Mouse (Mus musculus): ENCODE measurements around the gene Lkaaear1. TPM values are rescaled to one million over a fixed set of nuclear protein-coding genes. Genes with fewer than 3 reads are reported as not detected.

Gene Lkaaear1
- not detected in 2 replicates for polyA plus RNA-seq (2015; fragmentation: Nextera tagmentation; extraction: Ambion mirVana)

DNA sequence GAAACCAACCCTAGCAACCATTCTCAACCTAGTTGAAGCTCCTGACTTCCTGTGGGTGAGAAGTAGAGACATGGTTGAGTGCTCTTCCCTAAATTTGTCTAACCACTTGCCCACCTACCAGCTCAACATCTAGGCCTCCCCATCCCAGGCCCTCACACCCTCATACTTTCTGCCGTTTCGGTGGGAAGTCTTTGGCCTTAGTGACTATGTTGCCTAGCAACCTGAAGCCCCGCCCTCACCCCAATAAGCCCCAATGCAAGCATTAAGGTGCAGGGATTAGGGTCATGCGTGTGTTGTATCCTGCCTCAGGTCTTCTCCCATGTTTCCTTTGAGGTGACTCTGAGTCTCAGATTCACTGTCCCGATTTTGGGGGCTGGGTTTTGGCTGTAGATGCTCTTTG lies at the start of gene Lkaaear1:
Gene Lkaaear1, minus strand, starts transcription at position 202 of the 400 bp plus-strand sequence.

DNA sequence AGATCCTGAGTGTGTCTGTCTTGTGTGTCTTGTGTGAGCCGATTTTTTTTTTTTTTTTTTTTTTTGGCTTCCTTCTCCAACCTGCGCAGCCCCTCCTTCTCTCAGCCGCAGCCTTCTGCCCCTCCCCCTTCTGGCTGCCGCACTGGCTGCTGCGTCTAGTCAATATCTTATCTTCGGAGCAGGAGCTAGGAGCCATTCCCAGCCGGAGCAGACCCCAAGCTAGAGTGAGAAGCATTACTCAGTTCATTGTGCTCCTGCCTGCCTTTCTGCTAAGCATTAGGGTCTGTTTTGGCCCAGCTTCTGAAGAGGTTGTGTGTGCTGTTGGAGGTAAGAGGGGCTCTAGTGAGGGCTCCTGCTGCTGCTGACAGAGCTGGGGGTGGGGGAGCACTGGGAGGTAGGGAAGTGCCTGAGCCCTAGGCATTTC lies 16.7 kb upstream of the Lkaaear1 start, which contains the start of gene Oprl1:
Gene Oprl1, plus strand, starts transcription at position 114 of the 424 bp plus-strand sequence.

DNA sequence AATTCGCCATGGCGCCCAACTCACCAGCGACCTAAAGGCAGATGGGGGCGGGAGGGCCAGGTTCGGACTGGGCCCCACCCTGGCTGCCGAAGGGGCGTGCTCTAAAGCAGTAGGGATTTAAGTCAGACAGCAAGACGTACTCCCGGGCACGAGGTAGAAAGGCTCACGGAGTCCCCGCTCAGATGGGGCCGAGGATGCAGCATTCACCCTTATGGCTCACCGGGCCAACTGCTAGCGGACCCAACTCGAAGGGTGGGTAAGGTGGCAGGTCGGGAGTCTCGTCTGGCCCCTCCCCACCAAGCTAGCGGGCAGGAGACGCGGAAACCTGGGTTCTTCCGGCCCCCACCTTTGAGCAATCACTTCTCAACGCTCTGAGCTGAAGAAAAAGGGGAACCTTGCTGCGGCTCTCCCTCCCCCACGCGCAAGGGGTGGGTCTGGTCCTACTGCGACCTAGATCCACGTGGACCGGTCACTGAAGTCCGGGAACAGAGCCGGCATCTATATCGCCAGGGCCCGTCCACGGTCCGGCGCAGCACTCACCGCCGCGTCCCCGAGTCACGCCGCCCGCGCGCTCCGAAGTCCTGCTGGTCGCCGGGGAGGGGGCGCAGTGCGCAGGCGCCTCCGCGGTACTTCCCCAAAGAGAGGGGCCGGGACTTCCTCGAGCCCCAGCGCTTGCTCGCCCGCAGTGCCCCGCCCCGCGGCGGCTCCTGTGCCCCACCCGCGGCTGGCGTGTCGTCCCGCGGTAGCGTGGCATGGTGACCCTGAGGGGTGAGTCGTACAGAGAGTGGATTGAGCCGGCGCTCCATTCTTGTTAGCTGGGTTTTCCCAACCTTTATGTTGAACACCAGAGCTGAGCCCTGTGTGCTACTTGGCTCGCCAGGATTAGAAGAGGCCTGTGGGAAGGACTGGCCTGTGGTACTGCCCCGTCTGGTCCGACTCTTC lies 4.6 kb downstream of the Lkaaear1 start, which contains the start of gene Rgs19:
Gene Rgs19, minus strand, starts transcription at position 639 of the 942 bp plus-strand sequence.

DNA sequence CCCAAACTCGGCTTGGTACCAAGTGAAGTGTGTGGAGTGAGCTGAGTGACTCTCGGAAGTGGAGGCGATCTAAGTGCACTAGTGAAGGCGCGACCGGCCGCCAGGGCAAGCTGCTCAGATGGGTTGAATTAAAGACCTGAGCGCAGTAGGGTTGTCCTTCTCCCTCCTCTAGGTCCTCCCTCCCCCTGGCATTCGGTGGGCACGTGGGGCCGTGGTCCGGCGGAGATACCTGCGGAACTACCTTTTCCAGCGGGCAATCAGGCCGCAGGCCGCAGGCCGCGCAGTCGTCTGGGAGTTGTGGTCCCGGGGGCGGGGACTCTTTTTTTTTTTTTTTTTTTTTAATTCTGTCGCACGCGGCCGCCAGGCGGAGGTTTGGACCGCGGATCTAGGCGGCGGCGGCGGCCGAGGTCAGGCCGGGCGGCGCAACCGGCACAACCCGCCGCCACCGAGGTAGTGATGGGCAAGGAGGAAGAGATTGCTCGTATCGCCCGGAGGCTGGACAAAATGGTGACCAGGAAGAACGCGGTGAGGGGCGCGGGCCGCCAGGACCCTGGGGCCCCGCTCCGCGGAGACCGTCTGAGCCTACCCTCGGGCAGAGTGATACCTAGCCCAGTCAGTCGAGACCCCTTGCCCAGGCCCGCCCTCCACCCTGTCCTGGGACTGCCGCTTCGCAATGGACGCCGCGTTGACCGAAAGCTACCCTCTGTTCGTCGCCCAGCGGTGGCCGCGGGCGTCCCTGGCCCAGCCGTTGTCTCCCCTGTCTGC lies 18.1 kb downstream of the Lkaaear1 start, which contains the start of gene Tcea2:
Gene Tcea2, plus strand, starts transcription at position 360 of the 765 bp plus-strand sequence.

DNA sequence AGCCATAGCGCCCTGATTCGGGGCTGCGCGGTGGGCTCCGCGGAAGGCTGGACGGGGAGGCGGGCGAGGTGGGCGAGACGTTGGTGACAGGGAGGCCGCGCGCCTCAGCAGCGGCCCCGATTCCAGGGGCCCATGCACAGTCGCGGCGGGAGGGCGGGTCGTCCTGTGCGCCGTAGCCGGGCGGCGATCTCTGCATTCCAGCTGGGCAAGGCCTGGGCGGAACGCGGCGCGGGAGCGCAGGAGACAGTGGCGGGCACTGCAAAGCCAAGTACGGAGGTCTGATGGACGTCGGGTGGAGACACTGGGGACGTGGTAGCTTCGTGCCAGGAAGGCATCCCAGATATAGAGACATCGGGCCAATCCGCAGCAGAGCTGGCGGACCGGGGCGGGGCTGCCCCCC lies 26.9 kb downstream of the Lkaaear1 start, which contains the start of gene Sox18:
Gene Sox18, minus strand, starts transcription at position 315 of the 400 bp plus-strand sequence.

DNA sequence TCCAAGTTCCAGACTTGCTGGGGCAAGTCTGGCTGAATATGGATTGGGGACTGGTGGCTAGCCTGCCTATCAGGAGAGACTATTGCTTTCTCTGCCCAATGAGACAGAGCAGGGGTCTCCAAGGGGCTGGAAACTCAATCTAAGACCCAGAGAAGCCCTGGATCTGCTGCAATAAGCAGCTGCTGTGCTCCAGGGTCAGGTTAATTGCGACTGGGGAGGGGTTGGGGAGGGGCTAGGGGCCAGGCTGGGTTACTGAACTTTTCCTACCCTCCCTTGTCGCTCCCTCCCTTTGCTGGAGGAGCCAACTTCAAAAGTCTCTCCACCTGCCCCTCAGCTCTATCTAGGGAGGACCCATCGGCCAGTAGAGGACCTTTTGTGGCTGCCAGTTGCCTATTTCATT lies 41.5 kb downstream of the Lkaaear1 start, which contains the start of gene Gm29797:
Gene Gm29797, plus strand, starts transcription at position 301 of the 400 bp plus-strand sequence.

Other genes with a start within 250 kb of the Lkaaear1 start
- gene Zbtb46, start 239.0 kb downstream of the Lkaaear1 start, polyA plus RNA-seq (2015; fragmentation: Nextera tagmentation; extraction: Ambion mirVana): 3.0 and 3.7 TPM in 2 replicates
- gene Abhd16b, start 205.2 kb downstream of the Lkaaear1 start, polyA plus RNA-seq (2015; fragmentation: Nextera tagmentation; extraction: Ambion mirVana): not detected in 2 replicates
- 129 and 134 TPM in 2 replicates for gene Tpd52l2, start 201.3 kb downstream of the Lkaaear1 start, polyA plus RNA-seq (2015; fragmentation: Nextera tagmentation; extraction: Ambion mirVana)
- gene Dnajc5, start 178.0 kb downstream of the Lkaaear1 start, polyA plus RNA-seq (2015; fragmentation: Nextera tagmentation; extraction: Ambion mirVana): 52.2 and 55.0 TPM in 2 replicates
- 58.0 and 61.9 TPM in 2 replicates for gene Uckl1, start 113.5 kb downstream of the Lkaaear1 start, polyA plus RNA-seq (2015; fragmentation: Nextera tagmentation; extraction: Ambion mirVana)
- 29.1 and 32.2 TPM in 2 replicates for gene Prpf6, start 106.6 kb downstream of the Lkaaear1 start, polyA plus RNA-seq (2015; fragmentation: Nextera tagmentation; extraction: Ambion mirVana)
- 24.2 and 27.2 TPM in 2 replicates for gene Zfp512b, start 105.6 kb downstream of the Lkaaear1 start, polyA plus RNA-seq (2015; fragmentation: Nextera tagmentation; extraction: Ambion mirVana)
- 8.9 and 10.9 TPM in 2 replicates for gene Samd10, start 99.2 kb downstream of the Lkaaear1 start, polyA plus RNA-seq (2015; fragmentation: Nextera tagmentation; extraction: Ambion mirVana)
- gene Gm29797, start 41.4 kb downstream of the Lkaaear1 start, polyA plus RNA-seq (2015; fragmentation: Nextera tagmentation; extraction: Ambion mirVana): not detected in 2 replicates
- gene Sox18, start 26.8 kb downstream of the Lkaaear1 start, polyA plus RNA-seq (2015; fragmentation: Nextera tagmentation; extraction: Ambion mirVana): 17.4 and 20.6 TPM in 2 replicates
- 11.9 and 13.4 TPM in 2 replicates for gene Tcea2, start 18.1 kb downstream of the Lkaaear1 start, polyA plus RNA-seq (2015; fragmentation: Nextera tagmentation; extraction: Ambion mirVana)
- gene Rgs19, start 4.5 kb downstream of the Lkaaear1 start, polyA plus RNA-seq (2015; fragmentation: Nextera tagmentation; extraction: Ambion mirVana): 33.1 and 41.7 TPM in 2 replicates
- 0.06 and 0.26 TPM in 2 replicates for gene Oprl1, start 16.6 kb upstream of the Lkaaear1 start, polyA plus RNA-seq (2015; fragmentation: Nextera tagmentation; extraction: Ambion mirVana)
- gene Myt1, start 64.9 kb upstream of the Lkaaear1 start, polyA plus RNA-seq (2015; fragmentation: Nextera tagmentation; extraction: Ambion mirVana): 0.02 TPM in 1 of 2 replicates, not detected in the other
- 14.1 and 16.3 TPM in 2 replicates for gene Pcmtd2, start 139.4 kb upstream of the Lkaaear1 start, polyA plus RNA-seq (2015; fragmentation: Nextera tagmentation; extraction: Ambion mirVana)
- 41.6 and 43.9 TPM in 2 replicates for gene Polr3k, start 165.9 kb upstream of the Lkaaear1 start, polyA plus RNA-seq (2015; fragmentation: Nextera tagmentation; extraction: Ambion mirVana)